In genomic region chr6:28007001-28007400, GRCm38 (mm10) we compare ENCODE assay signal across 18 mouse cellular contexts.
DNase-seq lines count a peak whose midpoint lies in the region.
"Had no signal": no experiment of that assay in that cellular context is flagged by ENCODE, and none has a peak within 500 bp of the region (broad histone marks: within the 10 kb centered on the region; RNA-seq: fewer than 3 reads in every experiment).

No protein-coding gene starts in this region.

- intact Hi-C loops in heart, postnatal 25 days (cut with DNase I) = no loop called here

- H3K4me3 ChIP-seq in heart, embryonic 10.5 days = no peak overlapping the region
- H3K4me3 ChIP-seq: embryonic facial prominence, embryonic 10.5 days; embryonic facial prominence, embryonic 12.5 days; forebrain, embryonic 13.5 days; forebrain, embryonic 15.5 days had no signal

- no peak overlapping the region for H3K27ac ChIP-seq in heart, embryonic 10.5 days
- H3K27ac ChIP-seq: embryonic facial prominence, embryonic 10.5 days; embryonic facial prominence, embryonic 12.5 days; forebrain, embryonic 13.5 days; forebrain, embryonic 15.5 days had no signal

- H3K27me3 ChIP-seq in heart, embryonic 10.5 days (ENCODE audit: insufficient read depth, poor library complexity, severe bottlenecking) = no peaks in the 10 kb centered on the region
- H3K27me3 ChIP-seq: embryonic facial prominence, embryonic 12.5 days; forebrain, embryonic 13.5 days; forebrain, embryonic 15.5 days had no signal

- H3K4me1 ChIP-seq in heart, embryonic 10.5 days = no peaks in the 10 kb centered on the region
- H3K4me1 ChIP-seq: embryonic facial prominence, embryonic 10.5 days; embryonic facial prominence, embryonic 12.5 days; forebrain, embryonic 13.5 days; forebrain, embryonic 15.5 days had no signal

- WGBS in heart, embryonic 10.5 days = 72% methylated on average over 3 of the region's 3 CpGs

- no peaks in the 10 kb centered on the region for H3K9me3 ChIP-seq in heart, embryonic 10.5 days
- H3K9me3 ChIP-seq: embryonic facial prominence, embryonic 10.5 days; embryonic facial prominence, embryonic 12.5 days; forebrain, embryonic 13.5 days; forebrain, embryonic 15.5 days had no signal

- no peaks in the 10 kb centered on the region for H3K36me3 ChIP-seq in heart, embryonic 10.5 days
- H3K36me3 ChIP-seq: embryonic facial prominence, embryonic 10.5 days; embryonic facial prominence, embryonic 12.5 days; forebrain, embryonic 15.5 days had no signal

- DNase-seq in heart, adult 18-20 months = peak; percentile 48 to 72
- DNase-seq in heart, postnatal 25 days (ENCODE audit: low spot score) = no peak
- DNase-seq in heart, adult 9 months (ENCODE audit: low spot score in 2 of 2) = peak; percentile 22 to 31
- DNase-seq in heart, embryonic 10.5 days (ENCODE audit: low spot score) = no peak
- peak; percentile 28 for DNase-seq in Muller cell, postnatal 12 days (ENCODE audit: inconsistent ontology term)
- no peak for DNase-seq in kidney, postnatal 14 days
- DNase-seq: adrenal gland, adult 8-10 months; adrenal gland, postnatal 14 days; adrenal gland, postnatal 36 days; cerebellum, adult 11-12 months; cerebellum, adult 2 months; cerebellum, adult 9-10 months; cerebellum, postnatal 10 days; cerebellum, postnatal 25 days had no signal

Comparison
In these comparisons a context has a peak if more than half of its experiments do, and no peak if none do; other contexts are left out.
1. DNase-seq: peak in heart, adult 18-20 months (2 of 2), heart, adult 9 months (2 of 2) and Muller cell, postnatal 12 days (single experiment); none in heart, postnatal 25 days (single experiment), heart, embryonic 10.5 days (single experiment) and kidney, postnatal 14 days (single experiment).